Mouse (Mus musculus): ENCODE data around the gene Kif1b. TPM values are rescaled to one million over a fixed set of nuclear protein-coding genes. Genes with fewer than 3 reads are reported as not detected.
"Not testable (repeated sequence)": the region's sequence is repeated elsewhere in the genome, so short reads cannot be mapped to it uniquely, and the experiment has no call there.

Gene Kif1b
- polyA plus RNA-seq, 1 experiment from 2014 or later, result 67.2 TPM

DNA sequence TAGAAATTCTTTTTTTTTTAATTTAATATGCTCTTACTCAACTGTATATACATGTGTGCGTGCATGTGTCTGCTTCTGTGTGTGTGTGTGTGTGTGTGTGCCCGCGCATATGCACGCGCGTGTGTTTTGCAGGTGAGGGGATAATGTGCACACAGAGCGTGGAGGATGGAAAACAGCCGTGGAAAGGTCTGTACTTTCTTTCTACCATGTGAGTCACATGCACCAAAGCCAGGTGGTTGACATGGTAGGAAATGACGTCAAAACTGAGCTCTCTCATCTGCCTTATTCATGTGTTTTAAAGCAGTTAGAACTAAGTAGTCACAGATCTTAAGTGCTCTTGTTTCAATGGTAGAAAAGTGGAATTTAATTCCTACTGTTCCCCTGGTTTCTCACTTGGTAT is 91.5 kb downstream of the Kif1b start:
- H3K9me3 ChIP-seq (ENCODE audit: control insufficient read depth, low read length), result no peaks in the 10 kb centered on the region
- peaks cover 10% of the 10 kb centered on the region for H3K4me1 ChIP-seq (ENCODE audit: control insufficient read depth, insufficient read depth, low read length)
- H3K9ac ChIP-seq (ENCODE audit: low read depth, low read length), result no peak overlapping the region
- 57% methylated on average over 9 of the region's 9 CpGs for WGBS
- no peak for ATAC-seq (ENCODE audit: low read depth)
- H3K27me3 ChIP-seq (replicated peaks; ENCODE audit: control insufficient read depth, insufficient read depth, low read length), result no peaks in the 10 kb centered on the region
- no peak overlapping the region for H3K4me2 ChIP-seq (ENCODE audit: low read depth, low read length)
- peak; percentile 35 for DNase-seq (ENCODE audit: low spot score)
- H3K4me3 ChIP-seq (ENCODE audit: low read depth, low read length), result no peak overlapping the region
- peaks cover 57% of the 10 kb centered on the region for H3K36me3 ChIP-seq (ENCODE audit: control insufficient read depth, insufficient read depth, low read length)
- H3K27ac ChIP-seq (replicated peaks; ENCODE audit: low read depth, low read length), result peak overlapping the region; percentile 48; the same call in 1 of the 2 replicates

DNA sequence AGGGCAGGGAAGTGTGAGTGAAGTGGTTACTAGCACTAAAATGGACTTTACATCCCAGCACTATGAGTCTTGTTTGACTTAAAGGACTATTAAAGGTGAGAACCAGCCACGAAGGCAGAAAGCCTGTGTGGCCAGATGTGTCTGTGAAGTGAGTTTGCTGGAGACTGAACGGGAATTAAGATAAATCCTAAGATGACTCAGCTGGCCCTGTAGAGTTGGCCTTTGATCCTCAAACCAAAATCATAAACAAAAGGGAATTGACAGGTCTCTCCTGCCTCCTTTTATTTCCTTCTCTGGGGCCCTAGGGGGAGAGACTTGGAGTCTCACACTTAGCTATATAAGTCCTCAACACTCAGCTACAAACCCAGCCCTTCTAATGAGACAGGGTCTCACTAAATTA is 92.1 kb downstream of the Kif1b start:
- WGBS, result 46% methylated on average over 2 of the region's 2 CpGs
- Histone ChIP-seq H3K27ac (replicated peaks; ENCODE audit: low read depth, low read length) (peak overlapping the region; percentile 48; the same call in 1 of the 2 replicates), H3K9ac (ENCODE audit: low read depth, low read length) (no peak overlapping the region), H3K36me3 (ENCODE audit: control insufficient read depth, insufficient read depth, low read length) (peaks cover 57% of the 10 kb centered on the region), H3K4me2 (ENCODE audit: low read depth, low read length) (no peak overlapping the region), H3K9me3 (ENCODE audit: control insufficient read depth, low read length) (no peaks in the 10 kb centered on the region), H3K4me1 (ENCODE audit: control insufficient read depth, insufficient read depth, low read length) (peaks cover 10% of the 10 kb centered on the region), H3K27me3 (replicated peaks; ENCODE audit: control insufficient read depth, insufficient read depth, low read length) (no peaks in the 10 kb centered on the region), H3K4me3 (ENCODE audit: low read depth, low read length) (no peak overlapping the region)
- ATAC-seq (ENCODE audit: low read depth), result no peak
- DNase-seq (ENCODE audit: low spot score), result no peak

DNA sequence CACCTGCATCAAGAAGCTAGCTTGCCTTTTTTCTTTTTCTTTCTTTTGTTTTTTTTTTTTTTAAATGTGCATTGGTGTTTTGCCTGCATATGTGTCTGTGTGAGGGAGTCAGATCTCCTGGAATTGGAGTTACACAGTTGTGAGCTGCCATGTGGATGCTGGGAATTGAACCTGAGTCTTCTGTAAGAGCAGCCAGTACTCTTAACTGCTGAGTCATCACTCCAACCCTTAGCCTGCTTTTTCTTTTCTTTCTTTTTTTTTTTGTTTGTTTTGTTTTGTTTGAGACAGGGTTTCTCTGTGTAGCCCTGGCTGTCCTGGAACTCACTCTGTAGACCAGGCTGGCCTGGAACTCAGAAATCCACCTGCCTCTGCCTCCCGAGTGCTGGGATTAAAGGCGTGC is 93.0 kb downstream of the Kif1b start:
- H3K36me3 ChIP-seq (ENCODE audit: control insufficient read depth, insufficient read depth, low read length), result peaks cover 63% of the 10 kb centered on the region
- H3K4me1 ChIP-seq (ENCODE audit: control insufficient read depth, insufficient read depth, low read length); DNase-seq (ENCODE audit: low spot score); H3K27ac ChIP-seq (replicated peaks; ENCODE audit: low read depth, low read length); ATAC-seq (ENCODE audit: low read depth); H3K27me3 ChIP-seq (replicated peaks; ENCODE audit: control insufficient read depth, insufficient read depth, low read length); H3K9ac ChIP-seq (ENCODE audit: low read depth, low read length); H3K9me3 ChIP-seq (ENCODE audit: control insufficient read depth, low read length); H3K4me2 ChIP-seq (ENCODE audit: low read depth, low read length); H3K4me3 ChIP-seq (ENCODE audit: low read depth, low read length): not testable (repeated sequence)
- 91% methylated on average over 2 of the region's 2 CpGs for WGBS

DNA sequence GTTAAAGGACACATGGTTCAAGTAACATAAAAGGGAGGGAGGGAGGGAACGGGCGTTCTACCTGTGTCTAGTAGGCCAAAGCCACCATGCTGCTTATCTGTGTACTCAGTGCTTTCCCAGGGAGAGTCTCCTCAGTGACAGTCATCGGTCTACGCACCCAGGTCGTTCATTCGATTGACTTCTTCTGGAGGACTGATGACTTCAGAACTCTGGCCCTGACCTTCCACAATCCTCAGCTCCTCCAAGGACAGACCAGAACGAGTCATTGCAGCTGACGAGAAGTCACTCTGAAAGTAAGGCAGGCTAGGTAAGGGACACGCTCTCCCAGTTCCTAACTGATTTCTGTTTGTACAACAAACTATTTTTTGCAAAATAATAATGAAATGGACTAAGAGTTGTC is 94.0 kb downstream of the Kif1b start:
- no peak overlapping the region for H3K9ac ChIP-seq (ENCODE audit: low read depth, low read length)
- WGBS, result 86% methylated on average over 9 of the region's 9 CpGs
- peaks cover 6% of the 10 kb centered on the region; the same call in 1 of the 2 replicates for H3K4me1 ChIP-seq (ENCODE audit: control insufficient read depth, insufficient read depth, low read length)
- no peak overlapping the region for H3K4me3 ChIP-seq (ENCODE audit: low read depth, low read length)
- no peaks in the 10 kb centered on the region for H3K9me3 ChIP-seq (ENCODE audit: control insufficient read depth, low read length)
- H3K27me3 ChIP-seq (replicated peaks; ENCODE audit: control insufficient read depth, insufficient read depth, low read length), result no peaks in the 10 kb centered on the region
- H3K36me3 ChIP-seq (ENCODE audit: control insufficient read depth, insufficient read depth, low read length), result peaks cover 61% of the 10 kb centered on the region
- DNase-seq (ENCODE audit: low spot score) (no peak), ATAC-seq (ENCODE audit: low read depth) (no peak)
- no peak overlapping the region for H3K4me2 ChIP-seq (ENCODE audit: low read depth, low read length)
- H3K27ac ChIP-seq (replicated peaks; ENCODE audit: low read depth, low read length), result no peak overlapping the region

GRCm38 (mm10) chr4:149211441-149211840 is 96.1 kb downstream of the Kif1b start:
- H3K4me2 ChIP-seq (ENCODE audit: low read depth, low read length); H3K27ac ChIP-seq (replicated peaks; ENCODE audit: low read depth, low read length); H3K4me1 ChIP-seq (ENCODE audit: control insufficient read depth, insufficient read depth, low read length); DNase-seq (ENCODE audit: low spot score); H3K9ac ChIP-seq (ENCODE audit: low read depth, low read length); ATAC-seq (ENCODE audit: low read depth); H3K4me3 ChIP-seq (ENCODE audit: low read depth, low read length); H3K27me3 ChIP-seq (replicated peaks; ENCODE audit: control insufficient read depth, insufficient read depth, low read length); H3K9me3 ChIP-seq (ENCODE audit: control insufficient read depth, low read length): not testable (repeated sequence)
- peaks cover 76% of the 10 kb centered on the region for H3K36me3 ChIP-seq (ENCODE audit: control insufficient read depth, insufficient read depth, low read length)
- WGBS, result 94% methylated on average over 4 of the region's 6 CpGs

DNA sequence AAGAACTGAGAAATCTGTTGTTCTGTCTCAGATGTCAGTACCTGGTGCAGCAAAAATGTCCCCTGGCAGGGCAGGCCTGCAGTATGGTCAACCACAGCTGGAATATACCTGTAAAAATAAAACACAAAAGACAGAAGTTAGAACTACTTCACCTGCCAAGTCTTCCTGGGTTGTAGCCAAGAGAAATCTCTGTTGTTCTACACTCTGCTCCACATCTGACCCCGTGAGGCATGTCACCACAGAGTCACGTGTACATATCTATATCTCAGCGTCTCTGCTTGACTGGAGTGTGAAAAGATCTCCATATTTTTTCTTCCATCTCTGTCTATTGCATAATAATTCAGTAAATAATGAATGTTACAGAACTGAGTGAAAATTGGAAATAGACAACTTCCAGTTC is 105.0 kb downstream of the Kif1b start:
- Histone ChIP-seq H3K4me2 (ENCODE audit: low read depth, low read length) (no peak overlapping the region), H3K4me1 (ENCODE audit: control insufficient read depth, insufficient read depth, low read length) (no peaks in the 10 kb centered on the region), H3K27me3 (replicated peaks; ENCODE audit: control insufficient read depth, insufficient read depth, low read length) (no peaks in the 10 kb centered on the region), H3K27ac (replicated peaks; ENCODE audit: low read depth, low read length) (no peak overlapping the region), H3K9me3 (ENCODE audit: control insufficient read depth, low read length) (no peaks in the 10 kb centered on the region), H3K4me3 (ENCODE audit: low read depth, low read length) (no peak overlapping the region), H3K36me3 (ENCODE audit: control insufficient read depth, insufficient read depth, low read length) (peaks cover 85% of the 10 kb centered on the region), H3K9ac (ENCODE audit: low read depth, low read length) (no peak overlapping the region)
- peak; percentile 52 for DNase-seq (ENCODE audit: low spot score)
- 67% methylated on average over 3 of the region's 3 CpGs for WGBS
- ATAC-seq (ENCODE audit: low read depth), result peak; percentile 57; the same call in 1 of the 2 replicates

DNA sequence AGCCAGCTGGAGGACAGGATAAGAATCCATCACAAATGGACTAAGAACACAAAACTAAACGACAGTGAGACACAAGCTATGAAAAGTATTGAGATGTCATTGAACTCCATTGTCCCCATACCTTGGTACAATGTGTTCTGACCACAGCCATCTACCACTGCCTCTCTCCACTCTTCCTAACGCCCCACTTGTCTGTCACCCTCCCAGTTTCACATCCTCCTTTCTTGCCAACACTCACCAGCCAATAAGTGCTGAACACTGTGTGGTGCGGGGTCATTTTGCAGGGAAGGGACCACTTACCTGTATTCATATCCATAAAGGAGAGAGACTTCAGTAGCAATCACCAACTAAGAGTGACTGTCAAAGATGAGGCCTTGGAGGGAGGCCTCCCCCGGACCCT is 106.4 kb downstream of the Kif1b start:
- H3K9me3 ChIP-seq (ENCODE audit: control insufficient read depth, low read length), result no peaks in the 10 kb centered on the region
- no peak overlapping the region for H3K9ac ChIP-seq (ENCODE audit: low read depth, low read length)
- H3K4me3 ChIP-seq (ENCODE audit: low read depth, low read length), result no peak overlapping the region
- H3K4me2 ChIP-seq (ENCODE audit: low read depth, low read length), result no peak overlapping the region
- peaks cover 80% of the 10 kb centered on the region for H3K36me3 ChIP-seq (ENCODE audit: control insufficient read depth, insufficient read depth, low read length)
- no peak for DNase-seq (ENCODE audit: low spot score)
- no peaks in the 10 kb centered on the region for H3K4me1 ChIP-seq (ENCODE audit: control insufficient read depth, insufficient read depth, low read length)
- H3K27ac ChIP-seq (replicated peaks; ENCODE audit: low read depth, low read length), result no peak overlapping the region
- no peaks in the 10 kb centered on the region for H3K27me3 ChIP-seq (replicated peaks; ENCODE audit: control insufficient read depth, insufficient read depth, low read length)
- 94% methylated on average over 4 of the region's 4 CpGs for WGBS
- no peak for ATAC-seq (ENCODE audit: low read depth)

GRCm38 (mm10) chr4:149197180-149197579 is 110.3 kb downstream of the Kif1b start:
- Histone ChIP-seq H3K9me3 (ENCODE audit: control insufficient read depth, low read length) (no peaks in the 10 kb centered on the region), H3K4me2 (ENCODE audit: low read depth, low read length) (no peak overlapping the region), H3K27me3 (replicated peaks; ENCODE audit: control insufficient read depth, insufficient read depth, low read length) (no peaks in the 10 kb centered on the region), H3K36me3 (ENCODE audit: control insufficient read depth, insufficient read depth, low read length) (peaks cover 76% of the 10 kb centered on the region), H3K4me3 (ENCODE audit: low read depth, low read length) (no peak overlapping the region), H3K27ac (replicated peaks; ENCODE audit: low read depth, low read length) (no peak overlapping the region), H3K4me1 (ENCODE audit: control insufficient read depth, insufficient read depth, low read length) (no peaks in the 10 kb centered on the region), H3K9ac (ENCODE audit: low read depth, low read length) (no peak overlapping the region)
- ATAC-seq (ENCODE audit: low read depth), result no peak
- DNase-seq (ENCODE audit: low spot score), result no peak
- WGBS, result 71% methylated on average over 1 of the region's 1 CpGs

GRCm38 (mm10) chr4:149191103-149191502 is 116.4 kb downstream of the Kif1b start:
- peaks cover 81% of the 10 kb centered on the region for H3K36me3 ChIP-seq (ENCODE audit: control insufficient read depth, insufficient read depth, low read length)
- no peaks in the 10 kb centered on the region for H3K27me3 ChIP-seq (replicated peaks; ENCODE audit: control insufficient read depth, insufficient read depth, low read length)
- no peak for ATAC-seq (ENCODE audit: low read depth)
- WGBS, result 87% methylated on average over 7 of the region's 7 CpGs
- no peaks in the 10 kb centered on the region for H3K9me3 ChIP-seq (ENCODE audit: control insufficient read depth, low read length)
- no peak overlapping the region for H3K27ac ChIP-seq (replicated peaks; ENCODE audit: low read depth, low read length)
- no peak overlapping the region for H3K4me2 ChIP-seq (ENCODE audit: low read depth, low read length)
- no peak for DNase-seq (ENCODE audit: low spot score)
- H3K4me1 ChIP-seq (ENCODE audit: control insufficient read depth, insufficient read depth, low read length), result no peaks in the 10 kb centered on the region
- no peak overlapping the region for H3K9ac ChIP-seq (ENCODE audit: low read depth, low read length)
- no peak overlapping the region for H3K4me3 ChIP-seq (ENCODE audit: low read depth, low read length)
